Mouse (Mus musculus): ENCODE data around the gene Nr1i2. TPM values are rescaled to one million over a fixed set of nuclear protein-coding genes. Genes with fewer than 3 reads are reported as not detected.

Nr1i2 gene
- polyA plus RNA-seq (2014; fragmentation: Illumina TruSeq; extraction: RNeasy Lipid Tissue Mini Kit (QIAGEN cat#74804); ENCODE audit: low read depth, low replicate concordance): 13.2 TPM

DNA sequence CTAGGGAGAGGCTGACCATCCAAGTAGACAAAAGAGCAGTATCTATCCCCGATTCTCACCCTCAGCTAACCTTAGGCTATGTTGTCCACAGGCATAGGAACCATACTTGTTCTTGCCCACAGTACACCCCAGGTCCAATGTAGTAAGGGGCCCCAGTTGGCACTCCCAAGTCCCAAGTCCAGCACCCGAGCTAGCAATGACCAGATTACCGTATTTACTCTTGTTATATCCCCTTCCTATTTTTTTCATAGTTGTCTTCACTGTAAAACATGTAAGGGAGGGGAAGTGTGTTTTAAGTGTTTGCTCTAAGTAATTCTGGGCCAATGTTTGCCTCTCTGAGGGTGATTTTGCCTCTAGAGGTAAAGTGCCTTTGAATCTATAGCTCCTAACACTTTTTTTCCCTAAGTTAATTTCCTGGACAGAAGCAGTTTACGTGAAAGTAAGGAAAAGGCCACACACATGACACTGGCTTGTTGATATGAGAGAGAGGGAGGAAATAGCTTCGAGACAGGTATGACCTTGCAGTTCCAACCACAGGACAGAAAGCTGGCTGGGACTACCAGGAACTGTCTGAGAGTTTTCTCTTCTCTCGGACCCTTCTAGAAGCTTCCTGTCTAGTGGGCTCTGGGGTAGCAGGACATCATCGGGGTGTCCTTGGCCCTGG lies at the start of gene Nr1i2:
Gene Nr1i2, minus strand, starts transcription at position 140 of the 664 bp plus-strand sequence.

DNA sequence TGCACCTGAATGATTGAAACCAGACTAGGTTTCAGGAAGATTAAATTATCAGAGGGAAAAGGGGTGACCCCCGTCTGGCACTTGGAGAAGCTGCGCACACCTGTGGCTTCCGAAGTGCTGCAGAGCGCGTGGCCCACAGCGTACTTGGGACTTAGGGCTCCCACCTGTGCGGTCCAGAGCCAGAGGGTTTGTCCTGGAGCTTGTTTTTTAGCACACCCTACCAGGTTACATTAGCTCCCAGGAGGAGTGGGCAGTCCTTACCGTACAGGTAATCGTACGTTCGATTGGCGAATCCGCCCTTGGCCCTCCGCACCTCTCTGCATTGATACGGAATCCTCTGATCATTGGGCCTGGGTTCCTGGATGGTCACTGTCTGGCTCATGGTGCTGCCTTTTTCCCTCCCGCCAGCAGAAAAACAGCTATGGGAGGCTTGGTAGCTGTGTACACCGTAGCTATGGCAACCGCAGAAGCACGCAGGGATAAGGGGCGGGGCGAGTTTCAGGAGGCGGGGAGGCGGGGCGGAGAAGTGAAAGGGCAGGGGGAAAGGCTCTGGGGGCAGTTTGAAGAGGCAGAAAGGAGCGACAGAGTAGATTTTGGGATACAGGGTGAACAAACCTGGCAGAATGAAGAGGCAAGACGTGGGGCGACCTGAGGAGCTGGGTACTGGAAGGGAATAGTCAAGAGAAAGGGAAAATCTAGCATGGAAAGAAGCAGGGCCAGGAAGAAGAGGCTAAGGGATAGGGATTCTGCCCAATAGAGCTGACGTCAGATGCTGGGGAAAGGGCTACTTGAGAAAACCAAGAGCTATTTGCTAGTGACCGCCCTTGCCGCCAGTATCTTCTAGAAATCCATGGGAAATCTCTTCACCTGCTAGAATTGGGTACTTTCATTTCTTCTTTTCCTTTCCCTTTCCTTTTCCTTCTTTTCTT lies 47.0 kb upstream of the Nr1i2 start, which contains the start of gene Maats1:
Gene Maats1, minus strand, starts transcription at position 748 of the 929 bp plus-strand sequence.

Other genes starting within 250 kb of the Nr1i2 start
- gene Gsk3b, start 205.8 kb downstream of the Nr1i2 start, polyA plus RNA-seq (2014; fragmentation: Illumina TruSeq; extraction: RNeasy Lipid Tissue Mini Kit (QIAGEN cat#74804); ENCODE audit: low read depth, low replicate concordance): 16.6 TPM
- not detected for gene Maats1, start 47.3 kb upstream of the Nr1i2 start, polyA plus RNA-seq (2014; fragmentation: Illumina TruSeq; extraction: RNeasy Lipid Tissue Mini Kit (QIAGEN cat#74804); ENCODE audit: low read depth, low replicate concordance)
- gene Cox17, start 52.2 kb upstream of the Nr1i2 start, polyA plus RNA-seq (2014; fragmentation: Illumina TruSeq; extraction: RNeasy Lipid Tissue Mini Kit (QIAGEN cat#74804); ENCODE audit: low read depth, low replicate concordance): 58.9 TPM
- not detected for gene Gm21987, start 52.2 kb upstream of the Nr1i2 start, polyA plus RNA-seq (2014; fragmentation: Illumina TruSeq; extraction: RNeasy Lipid Tissue Mini Kit (QIAGEN cat#74804); ENCODE audit: low read depth, low replicate concordance)
- not detected for gene Popdc2, start 67.4 kb upstream of the Nr1i2 start, polyA plus RNA-seq (2014; fragmentation: Illumina TruSeq; extraction: RNeasy Lipid Tissue Mini Kit (QIAGEN cat#74804); ENCODE audit: low read depth, low replicate concordance)
- gene Pla1a, start 138.3 kb upstream of the Nr1i2 start, polyA plus RNA-seq (2014; fragmentation: Illumina TruSeq; extraction: RNeasy Lipid Tissue Mini Kit (QIAGEN cat#74804); ENCODE audit: low read depth, low replicate concordance): 22.8 TPM
- gene Adprh, start 157.9 kb upstream of the Nr1i2 start, polyA plus RNA-seq (2014; fragmentation: Illumina TruSeq; extraction: RNeasy Lipid Tissue Mini Kit (QIAGEN cat#74804); ENCODE audit: low read depth, low replicate concordance): 1.6 TPM
- gene Cd80, start 160.7 kb upstream of the Nr1i2 start, polyA plus RNA-seq (2014; fragmentation: Illumina TruSeq; extraction: RNeasy Lipid Tissue Mini Kit (QIAGEN cat#74804); ENCODE audit: low read depth, low replicate concordance): 0.58 TPM
- 18.3 TPM for gene Timmdc1, start 227.8 kb upstream of the Nr1i2 start, polyA plus RNA-seq (2014; fragmentation: Illumina TruSeq; extraction: RNeasy Lipid Tissue Mini Kit (QIAGEN cat#74804); ENCODE audit: low read depth, low replicate concordance)